Mouse (Mus musculus) midbrain, embryonic 11.5 days (tissue): ENCODE measurements at regions not wholly inside any gene's neighbourhood (a gene's known extent, or its start where the extent isn't known, plus 50 kb on each side); places are given as distances from the start of the nearest gene placed in this dataset.

Experiments used
- ATAC-seq: fragments of 200-750 bp; cut with Nextera tagmentation; 2 replicates; pipeline ENCODE4 v1.8.0; 2017; ENCODE audit warnings: moderate TSS enrichment, moderate library complexity; ENCODE audit not compliant: low FRiP score
- DNase-seq: peaks from one replicate; pipeline ENCODE4 v3.0.0; 2015; ENCODE audit warnings: low spot score; ENCODE audit errors: missing footprints
- H3K27ac ChIP-seq: fragments of 300-500 bp; sonication (generic); 2 replicates; pipeline ENCODE4 v1.5.1; 2014; ENCODE audit warnings: low read depth, low read length
- H3K27me3 ChIP-seq: fragments of 300-500 bp; sonication (generic); 2 replicates; pipeline ENCODE4 v1.6.1; 2014; ENCODE audit warnings: mild to moderate bottlenecking, low read length, moderate library complexity, mixed read lengths; ENCODE audit not compliant: control insufficient read depth, insufficient read depth
- H3K36me3 ChIP-seq: fragments of 300-500 bp; sonication (generic); 2 replicates; pipeline ENCODE4 v1.6.1; 2014; ENCODE audit warnings: mild to moderate bottlenecking, low read length, moderate library complexity, mixed read lengths; ENCODE audit not compliant: control insufficient read depth, insufficient read depth
- H3K4me1 ChIP-seq: fragments of 300-500 bp; sonication (generic); 2 replicates; pipeline ENCODE4 v1.6.1; 2014; ENCODE audit warnings: low read length; ENCODE audit not compliant: control insufficient read depth, insufficient read depth
- H3K4me2 ChIP-seq: fragments of 300-500 bp; sonication (generic); 2 replicates; pipeline ENCODE4 v1.6.1; 2014; ENCODE audit warnings: mild to moderate bottlenecking, moderate library complexity
- H3K4me3 ChIP-seq: fragments of 300-500 bp; sonication (generic); 2 replicates; pipeline ENCODE4 v1.5.1; 2014; ENCODE audit warnings: low read depth, low read length
- H3K9ac ChIP-seq: fragments of 300-500 bp; sonication (generic); 2 replicates; pipeline ENCODE4 v1.6.1; 2014; ENCODE audit warnings: low read length
- H3K9me3 ChIP-seq: fragments of 300-500 bp; sonication (generic); 2 replicates; pipeline ENCODE4 v1.6.1; 2016; ENCODE audit warnings: low read length; ENCODE audit not compliant: control insufficient read depth
- WGBS: fragments of 180-500 bp; shearing (Covaris S2); extraction: QIAGEN DNeasy Blood & Tissue Kit; methylation state at CpG from one replicate; pipeline ENCODE4 v1.1.7; 2014; 5-methylcytosine and 5-hydroxymethylcytosine counted together

DNA sequence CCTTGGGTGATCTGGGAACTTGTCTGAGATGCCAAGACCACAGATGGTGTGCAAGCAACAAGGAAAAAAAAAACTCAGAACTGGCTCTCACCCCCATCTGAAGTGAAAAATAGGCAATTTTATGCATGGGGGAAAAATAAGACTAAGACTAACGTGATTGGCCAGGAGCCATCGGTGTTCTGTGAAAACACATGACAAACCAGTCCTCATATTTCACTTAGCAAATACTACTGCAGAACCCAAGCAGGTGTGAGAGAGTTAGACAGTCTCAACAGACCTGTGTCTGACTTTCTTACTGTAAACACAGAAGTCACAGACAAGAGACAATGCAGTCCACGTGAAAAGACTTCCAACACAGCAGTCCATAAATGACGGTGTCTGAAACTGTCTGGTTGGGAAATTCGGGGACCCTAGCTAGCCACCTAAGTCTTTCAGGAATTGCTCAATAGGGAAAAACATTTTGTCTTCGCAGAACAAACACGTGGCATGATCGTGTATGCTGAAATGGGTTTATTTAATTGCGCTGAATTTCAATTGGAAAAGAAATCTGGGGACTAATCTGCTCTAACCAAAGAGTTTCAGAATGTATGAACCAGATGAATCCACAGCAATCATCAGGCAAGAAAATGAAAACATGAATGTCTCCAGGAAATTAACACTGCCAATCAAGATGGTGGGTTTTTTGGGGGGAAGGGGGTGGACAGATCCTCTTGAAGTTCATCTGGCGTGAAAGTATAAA, 213.1 kb upstream of the Klf14 start:
- H3K27ac ChIP-seq = no peak overlapping the region
- no peaks in the 10 kb centered on the region for H3K36me3 ChIP-seq
- ATAC-seq = no peak
- no peak overlapping the region for H3K4me3 ChIP-seq
- 92% methylated on average over 10 of the region's 10 CpGs for WGBS
- no peaks in the 10 kb centered on the region for H3K27me3 ChIP-seq
- H3K4me1 ChIP-seq = no peaks in the 10 kb centered on the region
- no peaks in the 10 kb centered on the region for H3K9me3 ChIP-seq
- DNase-seq = no peak
- H3K4me2 ChIP-seq = no peak overlapping the region
- H3K9ac ChIP-seq = no peak overlapping the region

DNA sequence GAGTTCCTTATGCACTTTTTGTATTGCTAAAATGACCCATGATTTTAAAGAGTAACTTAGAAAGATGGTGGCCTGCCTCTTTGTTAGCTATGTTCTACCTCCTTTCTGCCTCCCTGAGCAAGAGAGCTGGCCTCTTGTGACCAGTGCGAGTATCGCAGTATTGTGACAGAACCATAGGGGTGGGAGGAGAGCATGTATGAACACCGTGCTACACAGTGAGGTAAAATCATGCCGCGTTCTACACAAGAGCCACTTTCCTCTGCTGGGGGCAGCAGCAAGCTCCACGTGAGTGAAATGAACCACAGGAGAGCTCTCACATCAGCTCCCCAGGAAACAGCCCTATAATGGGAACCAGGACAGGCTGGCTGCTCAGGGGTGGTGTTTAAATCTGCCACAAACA, 216.9 kb upstream of the Klf14 start:
- WGBS = 81% methylated on average over 6 of the region's 6 CpGs
- no peak overlapping the region for H3K4me3 ChIP-seq
- no peaks in the 10 kb centered on the region for H3K4me1 ChIP-seq
- DNase-seq (no peak), ATAC-seq (no peak)
- H3K9ac ChIP-seq = no peak overlapping the region
- no peaks in the 10 kb centered on the region for H3K36me3 ChIP-seq
- H3K4me2 ChIP-seq = no peak overlapping the region
- no peaks in the 10 kb centered on the region for H3K9me3 ChIP-seq
- H3K27ac ChIP-seq = no peak overlapping the region
- H3K27me3 ChIP-seq = no peaks in the 10 kb centered on the region

DNA sequence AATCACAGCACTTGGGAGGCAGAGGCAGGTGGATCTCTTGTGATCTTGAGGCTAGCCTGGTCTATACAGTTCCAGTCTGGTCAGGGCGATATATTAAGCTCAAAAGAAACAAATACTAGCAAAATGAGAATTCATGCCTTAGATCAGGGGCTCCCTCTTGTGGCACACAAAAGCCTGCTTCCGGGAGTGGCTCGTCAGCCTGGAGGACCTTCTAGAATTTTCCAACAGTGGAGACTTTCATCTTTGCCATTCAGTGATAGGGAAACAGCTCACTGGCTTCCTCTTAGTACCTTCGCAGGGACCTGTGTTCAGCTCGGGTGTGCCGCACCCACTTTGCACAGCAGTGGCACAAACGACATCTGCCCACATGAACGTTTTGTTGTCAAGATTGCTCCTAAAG, 217.5 kb upstream of the Klf14 start:
- H3K4me1 ChIP-seq = no peaks in the 10 kb centered on the region
- 87% methylated on average over 8 of the region's 8 CpGs for whole genome bisulfite sequencing
- DNase-seq (peak; percentile 59), ATAC-seq (no peak)
- H3K36me3 ChIP-seq = no peaks in the 10 kb centered on the region
- H3K9ac ChIP-seq = no peak overlapping the region
- H3K27me3 ChIP-seq = no peaks in the 10 kb centered on the region
- H3K4me2 ChIP-seq = no peak overlapping the region
- no peak overlapping the region for H3K4me3 ChIP-seq
- H3K9me3 ChIP-seq = no peaks in the 10 kb centered on the region
- no peak overlapping the region for H3K27ac ChIP-seq

GRCm38 (mm10) chr6:31176831-31177230, 218.0 kb upstream of the Klf14 start:
- Histone ChIP-seq H3K4me1 (no peaks in the 10 kb centered on the region), H3K9ac (no peak overlapping the region), H3K9me3 (no peaks in the 10 kb centered on the region), H3K27ac (no peak overlapping the region), H3K27me3 (no peaks in the 10 kb centered on the region), H3K4me3 (no peak overlapping the region), H3K4me2 (no peak overlapping the region), H3K36me3 (no peaks in the 10 kb centered on the region)
- DNase-seq (no peak), ATAC-seq (no peak)
- WGBS = 93% methylated on average over 1 of the region's 1 CpGs

GRCm38 (mm10) chr6:31178201-31178880, 219.5 kb upstream of the Klf14 start:
- DNase-seq (peak; percentile 8), ATAC-seq (no peak)
- H3K4me1 ChIP-seq = no peaks in the 10 kb centered on the region
- H3K4me3 ChIP-seq = no peak overlapping the region
- no peak overlapping the region for H3K4me2 ChIP-seq
- 80% methylated on average over 8 of the region's 8 CpGs for WGBS
- no peak overlapping the region for H3K27ac ChIP-seq
- H3K27me3 ChIP-seq = no peaks in the 10 kb centered on the region
- no peaks in the 10 kb centered on the region for H3K36me3 ChIP-seq
- H3K9ac ChIP-seq = no peak overlapping the region
- no peaks in the 10 kb centered on the region for H3K9me3 ChIP-seq

DNA sequence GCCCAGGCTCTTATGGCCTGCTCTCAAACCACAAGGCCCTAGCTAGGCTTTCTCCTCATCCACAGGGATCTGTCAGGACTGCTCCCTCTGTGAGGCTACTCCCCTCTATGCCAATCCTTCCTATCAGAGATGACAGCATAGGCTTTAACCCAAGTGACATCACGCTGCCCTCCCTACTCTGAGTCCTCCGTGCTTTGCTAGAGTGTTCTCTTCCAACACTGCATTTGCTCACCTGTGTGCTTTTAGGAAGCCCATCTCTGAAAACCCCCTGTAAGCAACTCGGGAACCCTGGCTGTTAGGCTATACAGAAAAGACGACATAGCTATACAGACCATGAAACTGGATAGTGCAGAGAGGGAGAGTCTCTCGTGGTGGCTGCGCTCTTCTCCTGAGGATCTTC, 216.3 kb upstream of the Mkln1 start:
- Histone ChIP-seq H3K4me3 (no peak overlapping the region), H3K9ac (no peak overlapping the region), H3K27me3 (no peaks in the 10 kb centered on the region), H3K27ac (no peak overlapping the region), H3K4me1 (no peaks in the 10 kb centered on the region), H3K9me3 (no peaks in the 10 kb centered on the region), H3K4me2 (no peak overlapping the region), H3K36me3 (no peaks in the 10 kb centered on the region)
- DNase-seq = no peak
- no peak for ATAC-seq
- 87% methylated on average over 6 of the region's 6 CpGs for WGBS

DNA sequence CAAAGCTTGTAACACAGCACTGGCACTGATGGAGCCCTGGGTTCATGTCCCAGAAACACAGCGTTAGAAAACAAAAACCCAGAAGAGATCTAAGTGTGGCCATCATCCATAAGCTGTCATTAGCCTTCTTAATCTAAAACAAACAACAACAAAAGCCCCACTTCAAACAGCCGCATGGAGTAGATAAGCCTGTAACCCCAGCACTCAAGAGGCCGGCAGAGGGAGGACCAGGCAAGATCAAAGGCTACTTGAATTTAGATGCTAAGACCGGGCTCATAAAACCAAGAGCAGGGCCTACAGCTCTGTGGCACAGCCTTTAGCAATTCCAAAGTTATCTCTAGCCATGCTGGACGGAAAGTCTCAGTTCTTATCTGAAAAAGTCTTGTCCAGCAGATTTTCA, 215.4 kb upstream of the Mkln1 start:
- Histone ChIP-seq H3K9ac (no peak overlapping the region), H3K4me2 (no peak overlapping the region), H3K4me3 (no peak overlapping the region), H3K36me3 (no peaks in the 10 kb centered on the region), H3K27ac (no peak overlapping the region), H3K27me3 (no peaks in the 10 kb centered on the region), H3K9me3 (no peaks in the 10 kb centered on the region), H3K4me1 (no peaks in the 10 kb centered on the region)
- WGBS = 31% methylated on average over 5 of the region's 5 CpGs
- DNase-seq (no peak), ATAC-seq (no peak)

GRCm38 (mm10) chr6:31184554-31184953, 214.0 kb upstream of the Mkln1 start:
- no peaks in the 10 kb centered on the region for H3K27me3 ChIP-seq
- 88% methylated on average over 7 of the region's 7 CpGs for WGBS
- no peaks in the 10 kb centered on the region for H3K9me3 ChIP-seq
- no peak overlapping the region for H3K4me2 ChIP-seq
- H3K4me1 ChIP-seq = no peaks in the 10 kb centered on the region
- DNase-seq (no peak), ATAC-seq (no peak)
- H3K9ac ChIP-seq = no peak overlapping the region
- no peaks in the 10 kb centered on the region for H3K36me3 ChIP-seq
- H3K27ac ChIP-seq = no peak overlapping the region
- H3K4me3 ChIP-seq = no peak overlapping the region

DNA sequence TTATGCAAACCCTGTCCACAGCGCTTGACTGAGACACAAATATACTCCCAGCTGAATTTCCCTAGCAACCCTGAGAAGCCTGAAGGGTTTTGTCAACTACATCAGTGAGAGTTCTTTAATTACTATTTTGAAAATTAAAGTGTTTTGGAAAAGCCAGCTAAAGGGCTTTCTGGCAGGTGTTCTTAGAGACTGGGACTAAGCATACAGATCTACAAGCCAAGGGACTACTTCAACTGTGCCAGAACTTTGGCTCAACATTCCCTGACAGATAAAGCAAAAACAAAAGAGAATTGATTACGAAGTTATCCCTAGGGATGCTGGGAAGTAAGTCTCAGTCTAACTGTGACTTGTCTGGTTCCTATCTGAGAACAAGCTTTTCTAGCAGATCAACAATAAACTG, 213.4 kb upstream of the Mkln1 start:
- Histone ChIP-seq H3K27ac (no peak overlapping the region), H3K36me3 (no peaks in the 10 kb centered on the region), H3K4me1 (no peaks in the 10 kb centered on the region), H3K4me2 (no peak overlapping the region), H3K9me3 (no peaks in the 10 kb centered on the region), H3K9ac (no peak overlapping the region), H3K27me3 (no peaks in the 10 kb centered on the region), H3K4me3 (no peak overlapping the region)
- ATAC-seq = no peak
- 80% methylated on average over 2 of the region's 2 CpGs for WGBS
- no peak for DNase-seq
